Mouse (Mus musculus): ENCODE data around the gene Ptgir.

DNA sequence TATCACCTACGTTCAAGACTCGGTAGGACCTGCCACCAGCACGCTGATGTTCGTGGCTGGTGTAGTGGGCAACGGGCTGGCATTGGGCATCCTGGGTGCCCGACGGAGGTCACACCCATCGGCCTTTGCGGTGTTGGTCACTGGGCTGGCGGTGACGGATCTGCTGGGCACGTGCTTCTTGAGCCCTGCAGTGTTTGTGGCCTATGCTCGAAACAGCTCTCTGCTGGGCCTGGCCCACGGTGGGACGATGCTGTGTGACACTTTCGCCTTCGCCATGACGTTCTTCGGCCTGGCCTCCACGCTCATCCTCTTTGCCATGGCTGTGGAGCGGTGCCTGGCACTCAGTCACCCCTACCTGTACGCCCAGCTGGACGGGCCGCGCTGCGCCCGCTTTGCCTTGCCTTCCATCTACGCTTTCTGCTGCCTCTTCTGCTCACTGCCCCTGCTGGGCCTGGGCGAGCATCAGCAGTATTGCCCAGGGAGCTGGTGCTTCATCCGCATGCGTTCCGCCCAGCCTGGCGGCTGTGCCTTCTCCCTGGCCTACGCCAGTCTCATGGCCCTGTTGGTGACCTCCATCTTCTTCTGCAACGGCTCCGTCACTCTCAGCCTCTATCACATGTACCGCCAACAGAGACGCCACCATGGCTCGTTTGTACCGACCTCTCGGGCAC, 734 bp downstream of the Ptgir start:
- TF ChIP-seq TAL1 (IDR thresholded peaks at IDR 0.05; ENCODE audit: low read length) (no peak), GATA1 (IDR thresholded peaks at IDR 0.05; ENCODE audit: low read length) (no peak)
